Mouse (Mus musculus): ENCODE data around the gene Kdm3a. TPM values are rescaled to one million over a fixed set of nuclear protein-coding genes. Genes with fewer than 3 reads are reported as not detected.

Kdm3a gene
- total RNA-seq (2014; fragmentation: Nextera tagmentation) (196 TPM in 2 replicates), total RNA-seq (2017) (142 and 144 TPM in 2 replicates), polyA plus RNA-seq (2012) (5.5 and 8.2 TPM in 2 replicates)

DNA sequence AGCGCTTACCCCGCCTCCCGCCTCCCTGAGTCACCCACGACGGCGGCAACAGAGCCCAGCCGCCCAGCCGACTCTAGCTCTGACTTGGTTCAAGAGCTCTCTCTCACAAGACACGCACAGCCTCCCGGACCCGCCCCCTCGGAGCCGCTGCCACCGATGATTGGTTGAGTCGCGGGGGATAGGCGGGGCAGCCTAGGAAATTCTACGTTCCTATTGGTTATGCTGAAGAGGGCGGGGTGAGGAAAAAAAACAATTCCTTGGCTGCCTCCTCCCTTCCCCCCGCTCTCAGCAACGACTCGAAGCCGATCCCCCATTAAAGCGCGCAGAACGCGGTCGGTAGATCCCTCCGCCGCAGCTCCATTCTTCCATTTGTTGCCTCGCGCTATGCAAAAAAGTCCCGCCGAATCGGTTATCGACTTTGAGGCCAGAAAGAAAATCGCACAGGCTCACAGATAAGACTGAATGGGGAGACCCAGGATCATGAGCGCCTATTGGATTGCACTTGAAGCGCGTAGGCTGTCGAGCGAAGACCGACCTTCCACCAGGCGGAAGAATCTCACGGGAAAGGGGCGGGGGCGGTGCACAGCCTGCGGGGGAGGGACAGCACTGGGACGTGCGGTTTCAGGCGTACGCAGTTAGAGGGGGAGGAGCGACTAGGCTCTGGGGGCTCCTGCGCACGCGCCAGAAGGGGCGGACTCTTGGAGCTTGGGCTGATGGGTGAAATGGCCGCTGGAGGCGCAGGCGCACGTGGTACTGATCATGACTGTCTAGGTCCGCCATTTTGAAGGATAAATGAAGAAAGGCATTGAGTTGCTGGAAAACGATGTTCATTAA lies at the start of gene Kdm3a:
Gene Kdm3a, minus strand, starts transcription at position 162 of the 834 bp plus-strand sequence.
- Histone ChIP-seq H3K9me3 (replicated peaks) (no peaks in the 10 kb centered on the region), H3K4me3 (ENCODE audit: low read depth, low read length) (peak within 1 kb of the TSS; percentile 87), H3K27me3 (ENCODE audit: insufficient read depth, low read length) (no peaks in the 10 kb centered on the region), H3K36me3 (replicated peaks) (peaks cover 30% of the 10 kb centered on the region), H3K4me1 (ENCODE audit: insufficient read depth, low read depth, low read length) (peaks cover 25% of the 10 kb centered on the region)
- DNase-seq (ENCODE audit: low spot score) (peak; percentile 87), ATAC-seq (ENCODE audit: extremely low read depth, insufficient number of reproducible peaks, low FRiP score, poor library complexity, severe bottlenecking) (peak; percentile 92)
- TF ChIP-seq CTCF (IDR thresholded peaks at IDR 0.05; ENCODE audit: low read depth, low read length), result no peak
- no peak for TF ChIP-seq GATA1 (IDR thresholded peaks at IDR 0.05; ENCODE audit: borderline replicate concordance, low read length)
- TF ChIP-seq POLR2AphosphoS5 (IDR thresholded peaks at IDR 0.05; ENCODE audit: insufficient replicate concordance, low read depth, low read length), result no peak
- no peak for TF ChIP-seq GATA2 (IDR thresholded peaks at IDR 0.05; ENCODE audit: borderline replicate concordance, low read depth, low read length)
- no peak for TF ChIP-seq TAL1 (conservative IDR thresholded peaks at IDR 0.05; ENCODE audit: low read depth, low read length)

DNA sequence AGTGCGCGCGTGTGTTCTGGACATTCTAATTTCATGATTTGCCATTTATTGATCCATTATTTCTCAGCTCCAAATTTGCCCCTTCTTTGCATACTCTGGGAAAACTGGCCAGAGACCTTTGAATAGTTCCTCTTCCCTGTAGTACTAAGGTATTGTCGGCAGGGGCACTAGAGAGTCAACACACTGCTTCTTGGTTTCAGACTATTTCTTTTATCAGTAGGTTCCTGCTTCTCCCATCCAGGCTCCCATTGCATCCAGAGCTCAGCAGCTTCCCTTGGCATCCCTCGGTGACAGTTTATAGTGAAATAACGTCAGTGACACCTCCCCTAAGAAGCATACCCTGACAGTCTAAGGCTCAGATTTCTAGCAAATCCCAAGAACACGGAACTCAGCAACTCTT lies 46.1 kb upstream of the Kdm3a start:
- DNase-seq (ENCODE audit: low spot score), result no peak
- H3K27me3 ChIP-seq (ENCODE audit: insufficient read depth, low read length), result peaks cover 36% of the 10 kb centered on the region
- no peak for ATAC-seq (ENCODE audit: extremely low read depth, insufficient number of reproducible peaks, low FRiP score, poor library complexity, severe bottlenecking)

DNA sequence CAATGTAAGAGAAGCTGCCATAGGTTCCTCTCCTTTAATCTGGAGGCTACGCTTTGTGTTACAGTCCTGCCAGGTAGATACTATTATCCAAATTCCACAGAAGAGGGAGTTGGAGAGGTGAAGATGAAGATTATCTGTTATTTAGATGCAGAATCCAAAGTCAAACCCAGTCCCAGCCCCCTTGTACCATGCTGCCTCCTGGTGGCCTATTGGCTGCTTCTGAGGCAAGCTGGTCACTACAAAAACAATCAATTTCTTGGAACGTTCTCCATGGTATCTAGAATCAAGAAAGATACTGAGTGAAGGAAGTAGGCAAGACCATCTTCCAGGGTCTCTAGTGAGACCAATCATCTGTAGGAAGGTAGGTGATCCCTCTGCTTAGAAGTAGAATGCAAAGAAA lies 40.4 kb upstream of the Kdm3a start:
- no peaks in the 10 kb centered on the region for H3K9me3 ChIP-seq (replicated peaks)

More for the DNA sequence above, 46.1 kb upstream of the Kdm3a start:
- H3K9me3 ChIP-seq (replicated peaks), result no peaks in the 10 kb centered on the region
- no peaks in the 10 kb centered on the region for H3K36me3 ChIP-seq (replicated peaks)
- H3K4me3 ChIP-seq (ENCODE audit: low read depth, low read length), result no peak overlapping the region
- peak; percentile 48; the same call in 1 of the 2 replicates for TF ChIP-seq CTCF (IDR thresholded peaks at IDR 0.05; ENCODE audit: low read depth, low read length)
- TF ChIP-seq GATA2 (IDR thresholded peaks at IDR 0.05; ENCODE audit: borderline replicate concordance, low read depth, low read length), result no peak
- peaks cover 13% of the 10 kb centered on the region for H3K4me1 ChIP-seq (ENCODE audit: insufficient read depth, low read depth, low read length)

GRCm38 (mm10) chr6:71664511-71664910 lies 31.7 kb upstream of the Kdm3a start:
- Histone ChIP-seq H3K4me1 (ENCODE audit: insufficient read depth, low read depth, low read length) (peaks cover 44% of the 10 kb centered on the region), H3K9me3 (replicated peaks) (no peaks in the 10 kb centered on the region), H3K4me3 (ENCODE audit: low read depth, low read length) (no peak overlapping the region), H3K36me3 (replicated peaks) (no peaks in the 10 kb centered on the region), H3K27me3 (ENCODE audit: insufficient read depth, low read length) (no peaks in the 10 kb centered on the region)
- TF ChIP-seq TAL1 (conservative IDR thresholded peaks at IDR 0.05; ENCODE audit: low read depth, low read length) (no peak), GATA1 (IDR thresholded peaks at IDR 0.05; ENCODE audit: borderline replicate concordance, low read length) (no peak), CTCF (IDR thresholded peaks at IDR 0.05; ENCODE audit: low read depth, low read length) (no peak), POLR2AphosphoS5 (IDR thresholded peaks at IDR 0.05; ENCODE audit: insufficient replicate concordance, low read depth, low read length) (no peak)
- no peak for ATAC-seq (ENCODE audit: extremely low read depth, insufficient number of reproducible peaks, low FRiP score, poor library complexity, severe bottlenecking)
- DNase-seq (ENCODE audit: low spot score), result no peak

More for the DNA sequence above, 40.4 kb upstream of the Kdm3a start:
- peaks cover 6% of the 10 kb centered on the region; the same call in 1 of the 2 replicates for H3K4me1 ChIP-seq (ENCODE audit: insufficient read depth, low read depth, low read length)
- no peak for ATAC-seq (ENCODE audit: extremely low read depth, insufficient number of reproducible peaks, low FRiP score, poor library complexity, severe bottlenecking)
- DNase-seq (ENCODE audit: low spot score), result peak; percentile 36
- no peaks in the 10 kb centered on the region for H3K36me3 ChIP-seq (replicated peaks)
- peaks cover 25% of the 10 kb centered on the region for H3K27me3 ChIP-seq (ENCODE audit: insufficient read depth, low read length)
- TF ChIP-seq POLR2AphosphoS5 (IDR thresholded peaks at IDR 0.05; ENCODE audit: insufficient replicate concordance, low read depth, low read length), result no peak
- TF ChIP-seq CTCF (IDR thresholded peaks at IDR 0.05; ENCODE audit: low read depth, low read length), result peak; percentile 52; the same call in 1 of the 2 replicates
- H3K4me3 ChIP-seq (ENCODE audit: low read depth, low read length), result no peak overlapping the region

- no peak for DNase-seq (ENCODE audit: low spot score)
- Histone ChIP-seq H3K4me1 (ENCODE audit: insufficient read depth, low read depth, low read length) (peaks cover 60% of the 10 kb centered on the region), H3K4me3 (ENCODE audit: low read depth, low read length) (no peak overlapping the region)
These were observed 25.5 kb upstream of the Kdm3a start for GRCm38 (mm10) chr6:71658290-71658689.

DNA sequence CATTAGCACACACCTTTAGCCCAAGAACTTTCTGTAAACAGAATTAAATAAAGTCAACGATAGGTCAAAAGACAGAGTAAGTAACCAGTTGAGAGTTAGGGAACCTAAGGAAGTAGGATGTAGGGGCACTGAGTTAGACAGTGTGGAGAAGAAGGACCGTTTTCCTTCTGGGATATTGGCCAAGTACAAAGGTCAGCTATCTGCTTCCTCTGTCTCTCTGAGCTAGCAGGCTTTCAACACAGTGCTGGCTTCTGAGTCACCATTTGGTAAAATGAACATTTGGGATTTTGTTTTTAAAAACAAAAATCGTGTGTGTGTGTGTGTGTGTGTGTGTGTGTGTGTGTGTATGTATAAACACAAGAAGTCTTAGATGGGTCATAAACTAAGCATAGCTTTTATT lies 23.0 kb upstream of the Kdm3a start:
- H3K4me3 ChIP-seq (ENCODE audit: low read depth, low read length), result no peak overlapping the region
- TF ChIP-seq TAL1 (conservative IDR thresholded peaks at IDR 0.05; ENCODE audit: low read depth, low read length) (no peak), GATA2 (IDR thresholded peaks at IDR 0.05; ENCODE audit: borderline replicate concordance, low read depth, low read length) (no peak), GATA1 (IDR thresholded peaks at IDR 0.05; ENCODE audit: borderline replicate concordance, low read length) (no peak), CTCF (IDR thresholded peaks at IDR 0.05; ENCODE audit: low read depth, low read length) (no peak), POLR2AphosphoS5 (IDR thresholded peaks at IDR 0.05; ENCODE audit: insufficient replicate concordance, low read depth, low read length) (no peak)
- no peak for DNase-seq (ENCODE audit: low spot score)
- H3K36me3 ChIP-seq (replicated peaks), result no peaks in the 10 kb centered on the region
- no peaks in the 10 kb centered on the region for H3K27me3 ChIP-seq (ENCODE audit: insufficient read depth, low read length)
- no peak for ATAC-seq (ENCODE audit: extremely low read depth, insufficient number of reproducible peaks, low FRiP score, poor library complexity, severe bottlenecking)
- 0 out of 2 replicates have a peak, but pooled peaks cover 4% of the 10 kb centered on the region for H3K9me3 ChIP-seq (replicated peaks)
- H3K4me1 ChIP-seq (ENCODE audit: insufficient read depth, low read depth, low read length), result peaks cover 40% of the 10 kb centered on the region

More at GRCm38 (mm10) chr6:71658290-71658689, 25.5 kb upstream of the Kdm3a start:
- TF ChIP-seq POLR2AphosphoS5 (IDR thresholded peaks at IDR 0.05; ENCODE audit: insufficient replicate concordance, low read depth, low read length) (no peak), TAL1 (conservative IDR thresholded peaks at IDR 0.05; ENCODE audit: low read depth, low read length) (peak; percentile 61)
- Histone ChIP-seq H3K27me3 (ENCODE audit: insufficient read depth, low read length) (no peaks in the 10 kb centered on the region), H3K9me3 (replicated peaks) (no peaks in the 10 kb centered on the region), H3K36me3 (replicated peaks) (no peaks in the 10 kb centered on the region)
- no peak for ATAC-seq (ENCODE audit: extremely low read depth, insufficient number of reproducible peaks, low FRiP score, poor library complexity, severe bottlenecking)

Data from G1E (cell line).